Mouse (Mus musculus) spleen, adult 2 months (tissue): ENCODE data around the gene Gm20388.

Source experiments
- CTCF ChIP-seq: fragments of 200-500 bp; IDR thresholded peaks from 2 replicates; pipeline ENCODE4 v1.5.1; 2011; ENCODE audit warnings: mild to moderate bottlenecking, inconsistent platforms; ENCODE audit not compliant: insufficient read depth, insufficient read length, insufficient replicate concordance; ENCODE audit errors: extremely low read depth
- POLR2A ChIP-seq: fragments of 200-500 bp; IDR thresholded peaks from 2 replicates; pipeline ENCODE4 v1.6.1; 2011; ENCODE audit warnings: low read depth, low read length, inconsistent platforms

DNA sequence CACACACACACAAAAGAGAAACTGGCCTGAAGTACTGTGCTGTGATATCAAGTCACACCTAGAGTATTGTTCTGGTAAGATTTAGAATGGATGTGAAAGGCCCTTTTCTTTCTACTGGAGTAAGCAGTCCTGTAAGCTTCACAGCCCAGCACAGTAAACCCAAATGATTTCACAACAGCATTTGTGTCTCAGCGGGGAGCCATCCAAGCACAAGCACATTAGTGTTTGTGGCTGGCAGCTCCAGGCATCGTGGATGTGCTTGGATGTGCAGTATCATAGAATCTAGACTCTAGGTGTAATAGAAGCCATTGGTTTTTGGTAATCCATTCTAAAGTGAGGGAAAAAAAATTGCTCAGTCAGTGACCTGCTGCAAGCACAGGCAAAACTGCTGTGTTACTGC, 28.7 kb downstream of the Gm20388 start:
- TF ChIP-seq CTCF (no peak), POLR2A (no peak)
